Mouse (Mus musculus) spleen, adult 2 months (tissue): Measurements from ENCODE around the gene Krtap1-4. TPM values are rescaled to one million over a fixed set of nuclear protein-coding genes. Genes with fewer than 3 reads are reported as not detected.

Experiments
- DNase-seq, 2 experiments: peaks; one replicate each; pipeline versions ENCODE4 v3.0.0 to v3.0.0-alpha.2; 2012 to 2021; ENCODE audit warnings: low spot score in 2 of 2, low read depth in 1 of 2
- H3K27ac ChIP-seq: fragments of 200-500 bp; 2 replicates; pipeline ENCODE4 v1.5.1; 2012; ENCODE audit warnings: low read length, inconsistent platforms; ENCODE audit not compliant: insufficient read depth
- H3K27me3 ChIP-seq: fragments of 200-500 bp; 2 replicates; pipeline ENCODE4 v1.6.1; 2012; ENCODE audit warnings: mild to moderate bottlenecking, moderate library complexity, low read length, inconsistent platforms; ENCODE audit not compliant: control insufficient read depth, insufficient read depth
- H3K36me3 ChIP-seq: fragments of 200-500 bp; 2 replicates; pipeline ENCODE4 v1.6.1; 2012; ENCODE audit warnings: mild to moderate bottlenecking, low read length, inconsistent platforms; ENCODE audit not compliant: control insufficient read depth, insufficient read depth
- H3K4me1 ChIP-seq: fragments of 200-500 bp; 2 replicates; pipeline ENCODE4 v1.6.1; 2011; ENCODE audit warnings: inconsistent platforms; ENCODE audit not compliant: control insufficient read depth, insufficient read depth, insufficient read length
- H3K4me3 ChIP-seq: fragments of 200-500 bp; 2 replicates; pipeline ENCODE4 v1.5.1; 2011; ENCODE audit warnings: mild to moderate bottlenecking, inconsistent platforms; ENCODE audit not compliant: insufficient read depth, insufficient read length; ENCODE audit errors: extremely low read depth
- CTCF ChIP-seq: fragments of 200-500 bp; IDR thresholded peaks from 2 replicates; pipeline ENCODE4 v1.5.1; 2011; ENCODE audit warnings: mild to moderate bottlenecking, inconsistent platforms; ENCODE audit not compliant: insufficient read depth, insufficient read length, insufficient replicate concordance; ENCODE audit errors: extremely low read depth
- POLR2A ChIP-seq: fragments of 200-500 bp; IDR thresholded peaks from 2 replicates; pipeline ENCODE4 v1.6.1; 2011; ENCODE audit warnings: low read depth, low read length, inconsistent platforms
- WGBS: fragments of 180-500 bp; shearing (Covaris S2); methylation state at CpG from one replicate; pipeline ENCODE4 v1.1.7; 2018; 5-methylcytosine and 5-hydroxymethylcytosine counted together
- polyA plus RNA-seq: library from polyadenylated mRNA; depleted of rRNA; stranded (reverse); fragments of >200 nt; gene quantifications from 2 replicates; pipeline ENCODE4 v1.2.3, GENCODE M21; 2012

The Krtap1-4 gene
- polyA plus RNA-seq, 1 experiment = not detected

GRCm38 (mm10) chr11:99562580-99562979, 20.9 kb downstream of the Krtap1-4 start:
- WGBS = 81% methylated on average over 6 of the region's 6 CpGs
- Histone ChIP-seq H3K27me3 (no peaks in the 10 kb centered on the region), H3K4me3 (no peak overlapping the region), H3K36me3 (no peaks in the 10 kb centered on the region), H3K4me1 (no peaks in the 10 kb centered on the region), H3K27ac (no peak overlapping the region)
- no peak for TF ChIP-seq POLR2A
- TF ChIP-seq CTCF = no peak
- no peak for DNase-seq

DNA sequence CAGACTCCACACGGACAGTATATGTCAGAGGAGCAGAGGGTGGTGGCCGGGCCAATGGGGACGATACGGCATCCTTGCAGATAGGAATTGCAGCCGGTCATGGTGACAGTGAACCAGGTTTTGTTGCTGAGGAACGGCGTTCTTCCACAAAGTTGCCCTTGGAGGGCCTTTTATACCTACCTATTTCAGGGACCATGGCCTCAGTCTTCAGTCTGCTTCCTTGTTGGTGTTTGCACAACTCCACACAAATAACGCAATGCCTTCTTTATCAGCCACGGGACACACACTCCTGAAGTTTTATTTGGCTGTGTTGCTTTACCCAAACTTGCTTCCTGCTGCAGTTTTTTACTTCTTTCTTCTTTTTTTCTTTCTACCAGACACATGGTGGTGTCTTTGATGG, 24.1 kb downstream of the Krtap1-4 start, which contains the start of gene Gm11939:
Gm11939 (minus strand) TSS at position 101 of the 400 bp plus-strand sequence.
- no peaks in the 10 kb centered on the region for H3K36me3 ChIP-seq
- 86% methylated on average over 9 of the region's 9 CpGs for WGBS
- H3K27me3 ChIP-seq = no peaks in the 10 kb centered on the region
- TF ChIP-seq CTCF (no peak), POLR2A (no peak)
- no peak for DNase-seq
- no peak within 1 kb of the TSS for H3K4me3 ChIP-seq
- H3K27ac ChIP-seq = no peak within 1 kb of the TSS
- no peaks in the 10 kb centered on the region for H3K4me1 ChIP-seq

DNA sequence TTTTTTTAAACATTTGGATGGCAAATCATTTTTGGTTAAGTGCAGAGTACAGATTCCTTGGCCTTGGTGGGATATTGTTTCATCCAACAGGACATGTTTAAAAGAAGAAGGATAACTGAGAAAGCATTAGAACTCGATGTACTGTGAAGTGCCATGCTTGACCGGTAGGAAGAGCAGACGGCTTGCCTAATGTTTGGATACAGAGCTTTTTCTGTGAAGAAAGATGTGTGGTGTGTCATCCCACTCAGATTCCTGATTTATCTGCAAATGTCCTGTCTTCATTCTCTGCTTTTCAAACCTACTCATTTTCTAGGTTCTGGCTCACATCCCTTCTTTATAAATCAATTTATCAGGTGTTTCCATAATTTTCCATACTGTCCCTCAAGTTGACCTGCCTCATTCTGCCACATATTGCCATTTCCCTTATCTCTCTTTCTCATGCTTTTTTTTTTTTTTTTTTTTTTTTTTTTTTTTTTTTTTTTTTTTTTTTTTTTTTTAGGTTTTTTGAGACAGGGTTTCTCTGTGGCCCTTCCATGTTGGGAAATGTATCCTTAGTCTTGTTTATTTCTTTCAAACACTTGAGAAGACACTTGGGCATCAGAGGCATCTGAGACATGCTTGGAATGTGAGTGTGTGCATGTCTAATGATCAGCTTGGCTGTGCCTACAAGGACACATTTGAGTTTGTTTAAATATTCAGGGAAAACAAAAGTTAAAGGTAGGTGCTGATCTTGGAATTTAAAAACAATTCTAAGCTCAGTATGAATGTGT, 25.3 kb downstream of the Krtap1-4 start:
- no peak for TF ChIP-seq POLR2A
- H3K27me3 ChIP-seq = no peaks in the 10 kb centered on the region
- H3K36me3 ChIP-seq = no peaks in the 10 kb centered on the region
- H3K4me1 ChIP-seq = no peaks in the 10 kb centered on the region
- no peak overlapping the region for H3K27ac ChIP-seq
- H3K4me3 ChIP-seq = no peak overlapping the region
- DNase-seq = no peak
- 88% methylated on average over 3 of the region's 3 CpGs for WGBS

GRCm38 (mm10) chr11:99556753-99557152, 26.7 kb downstream of the Krtap1-4 start, which contains the start of gene Krtap3-2:
Gene Krtap3-2 (minus strand): TSS chr11:99556853.
- DNase-seq = no peak
- no peaks in the 10 kb centered on the region for H3K4me1 ChIP-seq
- H3K36me3 ChIP-seq = no peaks in the 10 kb centered on the region
- H3K27me3 ChIP-seq = no peaks in the 10 kb centered on the region
- no peak within 1 kb of the TSS for H3K4me3 ChIP-seq
- TF ChIP-seq CTCF = no peak
- no peak for TF ChIP-seq POLR2A
- no peak within 1 kb of the TSS for H3K27ac ChIP-seq
- 54% methylated on average over 2 of the region's 2 CpGs for WGBS

DNA sequence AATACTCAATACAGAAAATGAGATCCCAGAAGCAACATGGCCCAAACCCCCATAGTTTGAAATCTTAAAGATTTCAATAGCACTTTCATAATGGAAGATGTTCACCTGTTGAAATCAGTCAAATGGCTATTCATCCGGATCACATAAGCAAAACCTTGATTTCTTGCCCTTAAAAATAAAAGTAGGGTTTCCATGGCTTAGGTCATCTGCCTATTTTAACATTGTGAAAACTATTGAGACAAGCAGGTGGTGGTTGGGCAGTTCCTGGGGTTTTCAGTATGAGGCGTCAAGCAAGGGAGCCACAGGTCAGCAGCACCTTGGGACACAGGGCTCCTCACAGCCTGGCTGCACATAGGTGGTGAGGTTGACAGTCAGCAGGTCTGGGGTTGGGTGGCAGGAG, 27.3 kb downstream of the Krtap1-4 start:
- Histone ChIP-seq H3K27ac (no peak overlapping the region), H3K27me3 (no peaks in the 10 kb centered on the region), H3K4me3 (no peak overlapping the region), H3K4me1 (no peaks in the 10 kb centered on the region), H3K36me3 (no peaks in the 10 kb centered on the region)
- 84% methylated on average over 2 of the region's 2 CpGs for WGBS
- DNase-seq = no peak
- TF ChIP-seq POLR2A (no peak), CTCF (no peak)

DNA sequence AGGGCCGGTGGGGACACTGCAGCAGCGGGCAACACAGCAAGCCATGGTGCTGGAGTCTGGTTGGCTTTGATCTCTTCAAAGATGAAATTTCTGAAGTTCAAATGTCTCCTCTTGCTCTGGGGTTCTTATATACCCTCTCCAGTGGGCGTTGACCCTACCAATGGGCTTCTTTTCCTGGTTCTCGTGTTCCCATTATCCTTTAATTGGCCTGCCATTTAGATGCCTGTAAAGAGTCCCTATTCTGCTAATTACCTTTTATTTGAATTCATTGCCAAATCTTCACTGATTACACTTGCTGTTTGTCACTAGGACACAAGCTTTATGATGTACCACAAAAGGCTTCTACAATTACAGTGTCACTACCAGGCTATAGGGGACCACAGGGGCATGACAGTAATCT, 32.7 kb downstream of the Krtap1-4 start, which contains the start of gene Krtap3-3:
Krtap3-3 (minus strand) TSS at position 101 of the 400 bp plus-strand sequence.
- Histone ChIP-seq H3K4me3 (no peak within 1 kb of the TSS), H3K27me3 (no peaks in the 10 kb centered on the region), H3K4me1 (no peaks in the 10 kb centered on the region), H3K36me3 (no peaks in the 10 kb centered on the region), H3K27ac (no peak within 1 kb of the TSS)
- no peak for TF ChIP-seq CTCF
- no peak for TF ChIP-seq POLR2A
- no peak for DNase-seq
- 70% methylated on average over 4 of the region's 4 CpGs for WGBS

GRCm38 (mm10) chr11:99547892-99548291, 35.6 kb downstream of the Krtap1-4 start:
- Histone ChIP-seq H3K4me1 (no peaks in the 10 kb centered on the region), H3K36me3 (no peaks in the 10 kb centered on the region)

More at GRCm38 (mm10) chr11:99547892-99548291, 35.6 kb downstream of the Krtap1-4 start:
- Histone ChIP-seq H3K27ac (no peak overlapping the region), H3K4me3 (no peak overlapping the region), H3K27me3 (no peaks in the 10 kb centered on the region)
- TF ChIP-seq POLR2A = no peak
- no peak for TF ChIP-seq CTCF
- no peak for DNase-seq
